8 mouse cellular contexts compared by ENCODE assay signal in the genomic region with DNA sequence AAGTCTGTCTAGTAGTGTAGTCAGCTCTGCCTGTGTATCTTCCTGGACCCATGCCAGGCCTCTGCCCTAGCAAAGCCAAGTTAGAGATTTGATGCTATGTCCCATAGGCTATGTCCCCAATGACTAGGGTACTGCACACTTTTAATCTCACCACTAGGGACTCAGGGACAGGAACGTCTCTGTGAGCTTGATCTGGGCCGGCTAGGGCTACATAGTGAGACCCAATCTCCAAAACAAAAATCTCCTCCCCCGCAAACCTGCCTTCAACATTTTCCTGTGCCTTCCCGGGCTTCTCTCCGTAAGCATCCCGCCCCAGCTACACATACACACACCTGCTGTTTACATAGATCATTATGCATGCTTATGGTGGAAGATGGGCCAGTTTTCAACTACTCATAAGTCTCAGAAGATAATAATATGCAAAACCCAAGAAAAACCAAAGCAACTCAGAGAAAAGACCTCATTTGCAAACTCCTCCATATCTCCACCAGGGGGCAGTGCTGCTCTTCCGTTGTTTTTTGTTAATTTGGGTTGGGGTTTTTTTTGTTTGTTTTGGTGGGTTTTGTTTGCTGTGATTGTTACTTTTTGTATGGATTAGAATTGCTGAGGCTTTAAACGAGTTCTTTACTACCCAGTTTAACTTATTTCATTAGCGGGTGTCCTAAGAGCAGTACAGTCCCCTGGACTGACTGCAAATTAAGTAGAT. TPM values are rescaled to one million over a fixed set of nuclear protein-coding genes. Genes with fewer than 3 reads are reported as not detected.
DNase-seq lines count a peak whose midpoint lies in the region; ATAC-seq and TF ChIP-seq lines count a peak whose summit lies in the region.

No protein-coding gene starts in this region.

- 0 out of 2 replicates have a peak, but pooled peaks have one; percentile 27 for TF ChIP-seq CTCF in bone marrow macrophage, adult 2 months (IDR thresholded peaks at IDR 0.05; ENCODE audit: low read depth, low read length)

- no peaks in the 10 kb centered on the region for H3K9me3 ChIP-seq in ES-E14 (ENCODE audit: control insufficient read depth, insufficient read depth, low read depth, low read length)
- no peaks in the 10 kb centered on the region for H3K9me3 ChIP-seq in hindbrain, embryonic 13.5 days
- H3K9me3 ChIP-seq in neural tube, embryonic 15.5 days (replicated peaks) = no peaks in the 10 kb centered on the region

- WGBS in hindbrain, embryonic 13.5 days = 28% methylated on average over 9 of the region's 9 CpGs
- WGBS in neural tube, embryonic 15.5 days = 26% methylated on average over 9 of the region's 9 CpGs

- H3K27me3 ChIP-seq in hindbrain, embryonic 13.5 days = no peaks in the 10 kb centered on the region
- H3K27me3 ChIP-seq in neural tube, embryonic 15.5 days (replicated peaks) = no peaks in the 10 kb centered on the region

- in situ Hi-C loops in ES-E14 (cut with MboI; ENCODE audit: low sequenced_read_pairs in 2 of 2, unreplicated experiment in 2 of 2) = loop anchor here in 1 of 2 experiments (10.0 kb wide), 1 partner anchor 985 kb away; no protein-coding TSS in a partner anchor

- peak; percentile 25 for DNase-seq in layer of hippocampus, adult 9-11 months
- no peak for DNase-seq in layer of hippocampus, postnatal 10 days (ENCODE audit: low spot score in 2 of 2)
- peak; percentile 40 for DNase-seq in ES-E14 (ENCODE audit: low read depth, low spot score)
- no peak for DNase-seq in urinary bladder, postnatal 10 days (ENCODE audit: low spot score)

- ATAC-seq in hindbrain, embryonic 13.5 days (ENCODE audit: low FRiP score) = peak; percentile 52
- ATAC-seq in neural tube, embryonic 15.5 days (ENCODE audit: low FRiP score) = peak; percentile 15; the same call in 1 of the 2 replicates
- ATAC-seq in megakaryocyte, adult 5-6 weeks (ENCODE audit: poor library complexity, severe bottlenecking) = no peak

- H3K9ac ChIP-seq in ES-E14 (ENCODE audit: insufficient read depth, low read depth, low read length, poor library complexity, severe bottlenecking) = no peak overlapping the region
- no peak overlapping the region for H3K9ac ChIP-seq in hindbrain, embryonic 13.5 days
- H3K9ac ChIP-seq in neural tube, embryonic 15.5 days (replicated peaks) = no peak overlapping the region

- no peak overlapping the region for H3K4me2 ChIP-seq in hindbrain, embryonic 13.5 days
- H3K4me2 ChIP-seq in neural tube, embryonic 15.5 days = no peak overlapping the region

- H3K4me1 ChIP-seq in ES-E14 (ENCODE audit: control insufficient read depth in 2 of 2, insufficient read depth in 2 of 2, low read length in 2 of 2, poor library complexity in 1 of 2) = 0 out of 4 replicates have a peak, but pooled peaks cover 0 to 1% of the 10 kb centered on the region in 2 experiments
- H3K4me1 ChIP-seq in bone marrow macrophage, adult 2 months (ENCODE audit: control insufficient read depth, insufficient read depth, low read length) = no peaks in the 10 kb centered on the region
- peaks cover 19% of the 10 kb centered on the region for H3K4me1 ChIP-seq in hindbrain, embryonic 13.5 days (replicated peaks)
- H3K4me1 ChIP-seq in neural tube, embryonic 15.5 days = 0 out of 2 replicates have a peak, but pooled peaks cover 6% of the 10 kb centered on the region

- H3K36me3 ChIP-seq in ES-E14 (ENCODE audit: control insufficient read depth, insufficient read depth, low read length, poor library complexity, severe bottlenecking) = no peaks in the 10 kb centered on the region
- peaks cover 4% of the 10 kb centered on the region; the same call in 1 of the 2 replicates for H3K36me3 ChIP-seq in hindbrain, embryonic 13.5 days
- H3K36me3 ChIP-seq in neural tube, embryonic 15.5 days = no peaks in the 10 kb centered on the region

- no peak for TF ChIP-seq POLR2A in bone marrow macrophage, adult 2 months (IDR thresholded peaks at IDR 0.05; ENCODE audit: borderline replicate concordance, low read depth, low read length)

- H3K27ac ChIP-seq in ES-E14 (ENCODE audit: insufficient read depth, low read depth, low read length, poor library complexity, severe bottlenecking) = no peak overlapping the region
- H3K27ac ChIP-seq in bone marrow macrophage, adult 2 months (ENCODE audit: insufficient read depth, low read depth, low read length) = no peak overlapping the region
- H3K27ac ChIP-seq in hindbrain, embryonic 13.5 days = no peak overlapping the region
- H3K27ac ChIP-seq in neural tube, embryonic 15.5 days (replicated peaks) = no peak overlapping the region

- no peak overlapping the region for H3K4me3 ChIP-seq in ES-E14 (ENCODE audit: insufficient read depth in 1 of 2, low read depth in 1 of 2, low read length in 2 of 2, poor library complexity in 1 of 2, severe bottlenecking in 1 of 2)
- H3K4me3 ChIP-seq in bone marrow macrophage, adult 2 months (ENCODE audit: insufficient read depth, low read length) = no peak overlapping the region
- H3K4me3 ChIP-seq in hindbrain, embryonic 13.5 days = no peak overlapping the region
- H3K4me3 ChIP-seq in neural tube, embryonic 15.5 days (replicated peaks) = no peak overlapping the region

TF ChIP-seq in ES-E14, 5 proteins besides CTCF, POLR2A, EP300 and RAD21:
- TF ChIP-seq ZC3H11A (IDR thresholded peaks at IDR 0.05; ENCODE audit: borderline replicate concordance, low read depth, low read length) = peak; percentile 60; the same call in 1 of the 2 replicates
- TF ChIP-seq MAFK (IDR thresholded peaks at IDR 0.05; ENCODE audit: insufficient read depth, low read depth, low read length) = no peak
- TF ChIP-seq HCFC1 (IDR thresholded peaks at IDR 0.05; ENCODE audit: borderline replicate concordance, insufficient read depth, low read length) = no peak
- no peak for TF ChIP-seq CHD2 (IDR thresholded peaks at IDR 0.05; ENCODE audit: low read depth, low read length)
- no peak for TF ChIP-seq ZNF384 (IDR thresholded peaks at IDR 0.05; ENCODE audit: low read depth, low read length)
TF ChIP-seq in ES-E14: peak in this region for 1.

RNA-seq across cellular contexts. Expression of a gene that starts 54.7 kb away (rescaled TPM):
- total RNA-seq in layer of hippocampus, postnatal 10 days (2021) = 100 to 1,000 TPM; 188 to 194 TPM
- total RNA-seq in ES-E14 (2012; rRNA removed) = 21.8 and 26.6 TPM in 2 replicates
- polyA plus RNA-seq in bone marrow macrophage, adult 2 months (2012; ENCODE audit: insufficient read depth, insufficient read length, missing spikeins) = 15.0 and 15.1 TPM in 2 replicates
- polyA plus RNA-seq in hindbrain, embryonic 13.5 days (2015; fragmentation: Nextera tagmentation; extraction: Ambion mirVana) = 299 and 310 TPM in 2 replicates
- polyA plus RNA-seq in neural tube, embryonic 15.5 days (2015; fragmentation: Nextera tagmentation; extraction: Ambion mirVana) = 310 and 364 TPM in 2 replicates
- 11.5 and 19.1 TPM in 2 replicates for total RNA-seq in megakaryocyte, adult 5-6 weeks (2015)
- 7.9 and 10.8 TPM in 2 replicates for total RNA-seq in megakaryocyte, adult 5-6 weeks (2017)

RNA-seq across cellular contexts. Expression of a gene that starts 55.0 kb away (rescaled TPM):
- total RNA-seq in layer of hippocampus, postnatal 10 days (2021) = 10 to 100 TPM; 71.5 to 74.1 TPM
- 317 and 434 TPM in 2 replicates for total RNA-seq in ES-E14 (2012; rRNA removed)
- polyA plus RNA-seq in bone marrow macrophage, adult 2 months (2012; ENCODE audit: insufficient read depth, insufficient read length, missing spikeins) = 149 and 160 TPM in 2 replicates
- 296 and 305 TPM in 2 replicates for polyA plus RNA-seq in hindbrain, embryonic 13.5 days (2015; fragmentation: Nextera tagmentation; extraction: Ambion mirVana)
- polyA plus RNA-seq in neural tube, embryonic 15.5 days (2015; fragmentation: Nextera tagmentation; extraction: Ambion mirVana) = 272 and 296 TPM in 2 replicates
- total RNA-seq in megakaryocyte, adult 5-6 weeks (2015) = 382 and 449 TPM in 2 replicates
- 285 and 302 TPM in 2 replicates for total RNA-seq in megakaryocyte, adult 5-6 weeks (2017)

Comparison
In these comparisons a context has a peak if more than half of its experiments do, and no peak if none do; other contexts are left out.
1. DNase-seq: peak in layer of hippocampus, adult 9-11 months (single experiment) and ES-E14 (single experiment); none in layer of hippocampus, postnatal 10 days (0 of 2) and urinary bladder, postnatal 10 days (single experiment).